Mouse (Mus musculus): ENCODE measurements around the gene Galnt9.

DNA sequence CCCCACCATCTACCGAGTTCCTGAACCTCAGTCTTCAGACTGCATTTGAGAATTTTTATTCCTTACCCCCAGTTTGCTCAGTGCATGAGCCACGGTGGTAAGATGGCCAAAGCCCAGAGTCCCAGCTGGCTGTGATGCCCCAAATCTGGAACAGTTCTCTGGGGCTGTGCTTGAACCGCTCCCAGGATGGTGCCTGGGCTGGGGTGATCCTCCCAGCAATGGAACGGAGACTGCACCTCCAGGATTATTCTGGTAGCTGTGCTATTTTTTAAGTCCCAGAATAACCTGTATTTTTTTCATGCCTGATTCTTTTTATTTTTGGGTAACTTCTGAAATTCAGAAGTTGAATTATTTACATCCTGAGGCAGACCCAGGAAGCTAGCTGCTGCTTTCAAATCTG lies 35.1 kb downstream of the Galnt9 start:
- no peak for TF ChIP-seq CTCF (IDR thresholded peaks at IDR 0.05; ENCODE audit: low read depth, low read length)
- TF ChIP-seq POLR2A (IDR thresholded peaks at IDR 0.05; ENCODE audit: extremely low read depth, insufficient read depth, low read length): no peak
